Mouse (Mus musculus) adrenal gland, adult 18-20 months (tissue): Measurements from ENCODE around the gene Znhit1. TPM values are rescaled to one million over a fixed set of nuclear protein-coding genes. Genes with fewer than 3 reads are reported as not detected.

Source experiments
- DNase-seq, 2 experiments: peaks; one replicate each; pipeline ENCODE4 v3.0.0; 2021 to 2022; ENCODE audit warnings: low spot score in 2 of 2
- long read RNA-seq, 2 experiments: library from polyadenylated mRNA; stranded (forward); transcript quantifications; one replicate each; pipeline ENCODE4 v2.0.0; 2021
- total RNA-seq, 2 experiments: library from RNA; stranded (reverse); gene quantifications; 1 replicate in 1 of 2; 2 replicates in 1 of 2; pipeline ENCODE4 v1.2.3; 2021

Znhit1 gene
- 10 to 100 TPM; 87.2 to 93.5 TPM for total RNA-seq
- long read RNA-seq, experiment 1, transcript Znhit1-206 (5 exons, 1,208 nt), result major isoform, 9 of 15 reads
- long read RNA-seq, experiment 1, partial matches to known transcripts, result 2 of 15 reads
- long read RNA-seq, experiment 1, other reads (novel, unspliced or antisense), result 3 of 15 reads
- long read RNA-seq, experiment 2, transcript Znhit1-202 (5 exons, 740 nt), result minor isoform, 13 of 47 reads
- long read RNA-seq, experiment 2, transcript Znhit1-206 (5 exons, 1,208 nt), result major isoform, 23 of 47 reads
- long read RNA-seq, experiment 2, partial matches to known transcripts, result 10 of 47 reads
- long read RNA-seq, experiment 2, other reads (novel, unspliced or antisense), result 1 of 47 reads

DNA sequence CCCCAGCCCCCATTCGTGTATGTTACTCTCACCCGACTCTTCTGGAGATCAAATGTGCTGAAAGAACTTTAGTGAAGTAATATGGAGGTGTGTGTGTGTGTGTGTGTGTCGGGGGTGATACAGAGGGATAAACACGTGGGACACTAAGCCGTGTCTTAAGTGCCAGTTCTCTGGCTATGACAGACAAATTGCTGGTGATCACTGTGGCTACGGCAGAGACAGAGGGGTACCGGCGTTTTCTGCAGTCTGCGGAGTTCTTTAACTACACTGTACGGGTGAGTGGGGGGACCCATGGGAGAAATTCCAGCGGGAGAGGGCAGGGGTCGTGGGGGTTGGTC is at the start of gene Znhit1:
Znhit1 (minus strand) TSS at position 88 of the 338 bp plus-strand sequence.
- DNase-seq, result no peak

DNA sequence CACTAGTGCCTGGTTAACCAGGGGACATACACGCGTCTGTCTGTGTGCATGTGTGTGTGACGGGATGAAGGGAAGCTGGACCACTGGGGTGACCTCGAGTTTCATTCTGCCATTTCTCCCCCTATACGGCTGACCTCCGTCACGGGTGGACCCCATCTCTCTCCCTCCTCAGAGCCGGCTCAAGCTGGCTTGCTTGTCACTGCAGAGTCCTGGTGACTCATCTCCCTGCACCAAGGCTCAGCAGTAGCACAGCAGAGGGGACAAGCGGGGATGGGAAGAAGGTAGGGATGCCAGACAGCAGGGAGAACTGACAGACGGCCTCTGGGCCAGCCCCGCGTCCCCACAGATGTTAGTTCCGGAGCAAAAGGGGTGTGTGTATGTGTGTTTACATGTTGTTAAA is 48.4 kb upstream of the Znhit1 start:
- DNase-seq, result no peak

DNA sequence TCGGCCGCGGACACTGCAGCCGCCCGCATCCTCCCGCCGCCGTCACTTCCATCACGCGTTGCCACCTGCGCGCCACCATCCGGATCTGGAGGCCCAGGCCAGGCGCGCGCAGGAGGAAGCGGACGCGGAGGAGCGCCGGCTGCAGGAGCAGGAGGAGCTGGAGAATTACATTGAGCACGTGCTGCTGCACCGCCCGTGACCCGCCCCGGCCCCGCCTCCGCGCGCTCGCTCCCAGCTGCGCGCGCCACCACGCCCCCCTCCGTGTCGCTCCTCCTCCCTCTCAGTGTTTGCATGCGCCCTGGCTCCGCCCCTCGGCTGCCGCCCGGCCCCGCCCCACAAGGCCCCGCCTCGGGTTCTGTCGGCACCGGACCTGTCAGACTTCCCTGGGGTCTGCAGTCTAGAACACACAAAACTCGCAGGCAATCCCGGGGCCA is 44.8 kb upstream of the Znhit1 start:
- DNase-seq, result peak; percentile 88 to 94

DNA sequence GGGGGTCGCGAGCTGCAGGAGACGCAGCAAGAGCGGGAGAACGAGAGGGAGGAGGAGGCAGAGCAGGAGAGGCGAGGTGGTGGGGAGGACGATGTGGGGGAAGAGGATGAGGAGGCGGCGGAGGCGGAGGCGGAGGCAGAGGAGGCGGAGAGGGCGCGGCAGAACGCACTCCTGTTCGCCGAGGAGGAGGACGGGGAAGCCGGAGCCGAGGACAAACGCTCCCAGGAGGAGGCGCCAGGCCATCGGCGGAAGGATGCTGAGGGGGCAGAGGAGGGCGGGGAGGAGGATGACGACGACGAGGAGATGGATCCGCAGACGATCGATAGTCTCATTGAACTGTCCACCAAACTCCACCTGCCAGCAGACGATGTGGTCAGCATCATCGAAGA is 44.2 kb upstream of the Znhit1 start:
- no peak for DNase-seq

DNA sequence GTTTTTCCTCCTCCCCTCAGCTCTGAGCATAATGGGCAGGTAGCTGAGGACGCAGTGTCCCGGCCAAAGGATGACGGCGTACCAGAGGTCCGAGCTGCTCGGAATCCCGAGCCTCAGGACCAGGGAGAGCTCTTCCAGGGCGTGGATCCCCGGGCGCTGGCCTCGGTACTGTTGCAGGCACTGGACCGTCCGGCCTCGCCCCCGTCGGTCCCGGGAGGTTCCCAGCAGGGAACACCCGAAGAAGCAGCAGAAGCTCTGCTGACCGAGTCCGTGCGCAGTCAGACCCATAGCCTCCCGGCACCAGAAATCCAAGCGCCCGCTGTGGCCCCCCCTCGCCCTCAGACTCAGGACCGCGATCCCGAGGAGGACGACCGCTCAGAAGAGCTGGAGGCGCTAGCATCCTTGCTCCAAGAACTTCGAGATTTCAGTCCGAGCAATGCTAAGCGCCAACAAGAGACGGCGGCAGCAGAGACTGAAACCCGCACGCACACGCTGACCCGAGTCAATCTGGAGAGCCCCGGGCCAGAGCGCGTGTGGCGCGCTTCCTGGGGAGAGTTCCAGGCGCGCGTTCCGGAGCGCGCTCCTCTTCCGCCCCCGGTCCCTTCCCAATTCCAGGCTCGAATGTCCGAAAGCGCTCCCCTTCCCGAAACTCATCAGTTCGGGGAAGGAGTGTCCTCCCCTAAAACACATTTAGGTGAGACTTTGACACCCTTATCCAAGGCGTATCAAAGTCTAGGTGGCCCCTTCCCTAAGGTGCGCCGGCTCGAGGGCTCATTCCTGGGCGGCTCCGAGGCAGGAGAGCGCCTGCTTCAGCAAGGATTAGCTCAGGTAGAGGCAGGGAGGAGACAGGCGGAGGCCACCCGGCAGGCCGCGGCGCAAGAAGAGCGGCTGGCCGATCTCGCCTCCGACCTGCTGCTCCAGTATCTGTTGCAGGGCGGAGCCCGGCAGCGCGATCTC is 43.5 kb upstream of the Znhit1 start:
- DNase-seq, result peak; percentile 37 to 39

DNA sequence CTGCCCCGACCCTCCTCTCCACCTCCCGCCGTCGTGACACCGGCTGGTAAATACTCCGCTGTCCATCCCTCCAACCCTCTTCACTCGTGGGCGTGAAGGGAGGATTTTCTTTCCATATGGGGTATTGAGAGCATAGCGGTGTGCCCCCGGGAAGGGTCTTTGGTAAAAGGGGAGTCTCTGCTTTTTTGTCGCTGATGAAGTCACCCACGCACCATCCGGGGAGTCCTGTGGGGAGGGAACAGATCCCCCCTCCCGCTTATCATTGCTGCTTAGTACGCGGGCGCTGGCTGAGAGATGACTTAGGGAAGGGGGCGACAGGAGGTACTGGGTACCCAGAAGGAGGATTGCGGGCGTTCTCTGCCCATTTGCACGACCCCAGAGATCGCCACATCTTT is 42.6 kb upstream of the Znhit1 start:
- DNase-seq, result no peak

DNA sequence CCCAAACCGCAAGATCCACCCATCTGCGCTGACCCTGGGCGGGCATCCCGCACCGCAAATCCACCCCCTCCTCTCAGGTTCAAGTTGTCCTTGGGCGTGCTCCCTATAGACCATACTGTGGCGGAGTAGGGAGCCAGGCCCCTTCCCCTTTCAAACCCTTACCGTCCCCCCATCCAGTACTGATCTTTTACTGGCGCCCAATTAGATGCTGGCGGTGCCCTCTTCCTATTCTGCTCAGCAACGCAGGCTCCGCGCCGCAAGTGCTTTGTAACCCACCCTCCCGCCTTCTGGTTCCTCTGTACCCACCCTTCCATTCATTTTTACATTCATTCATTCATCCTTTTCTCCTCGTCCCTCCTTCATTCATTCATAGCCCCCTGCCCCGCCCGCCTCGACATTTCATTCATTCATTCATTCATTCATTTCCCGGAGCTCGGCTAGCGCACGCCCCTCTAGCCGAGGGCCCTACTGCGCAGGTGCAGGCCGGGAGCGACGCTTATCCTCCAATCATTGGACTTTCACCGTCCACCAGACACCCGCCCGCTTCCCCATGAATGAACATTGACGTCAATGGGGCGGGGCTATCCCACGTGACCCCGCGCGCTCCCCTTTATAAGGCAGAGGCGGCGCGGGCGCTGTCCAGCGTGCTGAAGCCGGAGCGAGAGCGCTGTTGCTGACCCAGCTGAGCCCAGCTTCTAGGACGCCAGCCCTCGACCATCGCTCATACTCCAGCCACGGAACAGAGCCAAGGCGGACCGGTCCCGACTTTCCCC is 42.0 kb upstream of the Znhit1 start:
- DNase-seq, result peak; percentile 98

DNA sequence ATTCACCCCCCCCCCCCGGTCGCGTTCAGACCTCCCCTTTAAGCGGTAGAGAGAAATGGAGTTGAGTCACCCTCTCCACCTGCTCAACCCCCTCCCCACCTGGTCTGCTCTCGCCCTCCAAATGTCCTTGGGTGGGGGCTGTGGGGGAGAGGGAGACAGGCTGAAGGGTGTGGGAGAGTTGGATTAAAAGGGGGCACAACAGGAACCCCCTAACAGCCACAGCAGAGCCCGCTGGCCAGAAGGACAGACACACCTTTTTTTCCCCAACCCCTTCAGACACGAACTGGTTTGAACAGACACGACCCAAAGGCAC is 41.4 kb upstream of the Znhit1 start:
- no peak for DNase-seq

DNA sequence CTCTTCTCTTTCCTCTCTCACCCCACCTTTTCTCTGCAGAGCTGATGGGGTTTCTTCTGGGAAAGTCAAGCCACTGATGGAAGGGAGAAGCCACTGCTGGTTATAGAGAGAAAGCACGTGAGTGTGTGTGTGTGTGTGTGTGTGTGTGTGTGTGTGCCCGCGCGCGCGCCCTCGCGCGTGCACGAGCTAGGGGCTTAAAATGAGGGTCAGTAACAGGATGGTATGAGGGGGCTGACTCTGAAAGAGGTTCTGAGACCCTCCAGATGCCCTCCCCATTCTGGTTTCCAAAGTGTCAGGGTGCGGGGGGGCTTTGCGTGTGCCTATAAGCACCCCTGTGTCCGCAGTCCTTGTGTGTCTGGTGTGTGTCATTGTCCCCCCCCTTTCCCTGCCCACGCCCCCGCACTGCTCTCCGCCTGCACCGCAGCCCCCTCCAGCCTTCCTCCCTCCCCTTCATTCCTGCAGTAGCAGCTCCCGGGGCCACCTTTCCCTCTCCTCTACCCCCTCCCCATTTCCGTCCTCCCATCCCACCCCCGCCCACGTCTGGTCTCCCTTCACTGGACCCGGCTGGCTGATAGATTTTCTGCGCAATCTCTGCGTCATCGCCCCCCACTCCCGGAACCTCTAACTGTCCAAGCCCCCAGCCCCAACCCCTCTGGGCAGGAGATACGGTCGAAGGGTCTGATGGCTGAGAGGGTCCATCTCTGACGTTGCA is 40.9 kb upstream of the Znhit1 start:
- DNase-seq, result no peak

DNA sequence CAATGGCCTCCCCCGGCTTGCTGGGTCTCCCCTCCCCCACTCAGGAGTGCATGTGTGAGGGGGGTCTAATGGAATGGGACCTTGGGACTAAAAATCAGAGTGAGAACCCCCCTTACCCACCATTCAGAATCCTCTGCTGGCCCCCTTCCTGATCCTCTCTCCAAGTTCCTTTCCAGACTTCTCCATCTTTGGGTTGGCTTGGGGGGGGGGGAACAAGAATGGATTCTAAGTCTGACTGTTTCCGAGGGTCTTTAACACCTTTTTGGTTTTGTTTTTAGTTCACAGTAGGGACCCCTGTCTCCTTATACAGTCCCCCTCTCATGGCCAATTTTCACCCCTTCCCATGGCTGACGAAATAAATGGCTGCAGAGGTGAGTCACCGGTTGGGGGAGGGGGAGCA is 38.3 kb upstream of the Znhit1 start, which contains the start of gene Vgf:
Vgf (plus strand) TSS at position 301 of the 400 bp plus-strand sequence.
- DNase-seq, result no peak

DNA sequence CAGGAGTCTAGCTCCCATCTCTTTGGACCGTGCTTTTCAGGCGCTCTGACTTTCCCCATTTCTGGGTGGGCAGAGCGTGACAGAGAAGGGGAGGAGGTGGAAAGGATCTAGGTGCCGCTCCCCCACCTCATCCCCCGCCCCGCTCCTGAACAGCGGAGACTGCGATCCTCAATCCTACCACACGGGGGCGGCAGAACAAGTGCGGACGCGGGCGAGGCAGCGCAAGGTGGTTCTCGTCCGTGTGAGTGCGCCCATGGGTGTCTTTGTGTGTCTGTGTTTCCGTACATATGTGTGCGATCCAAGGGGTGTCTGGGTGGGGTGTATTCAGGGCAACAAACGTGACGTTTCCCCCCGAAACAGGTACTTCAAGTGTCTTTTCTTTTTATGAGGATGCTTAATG is 37.3 kb upstream of the Znhit1 start:
- DNase-seq, result peak; percentile 85 to 87

DNA sequence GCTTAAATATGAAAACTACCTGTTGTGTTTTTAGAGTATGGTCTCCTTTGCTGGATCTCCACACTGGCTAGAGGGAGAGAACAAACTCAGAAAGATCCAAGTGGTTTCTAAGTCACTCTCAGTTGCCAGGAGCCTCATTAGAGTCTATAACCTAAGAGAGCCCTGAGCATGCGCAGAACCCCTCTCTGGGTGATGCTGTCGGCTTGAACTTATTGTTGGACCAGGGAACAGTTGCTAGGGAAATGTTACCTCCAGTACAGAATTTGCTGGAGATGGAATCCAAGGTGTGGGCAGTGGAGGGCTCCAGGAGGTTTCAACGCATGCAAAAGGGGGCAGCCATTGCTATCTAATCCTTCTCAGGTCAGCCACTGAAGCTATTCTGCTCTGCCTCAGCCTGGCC is 36.5 kb upstream of the Znhit1 start:
- DNase-seq, result no peak

DNA sequence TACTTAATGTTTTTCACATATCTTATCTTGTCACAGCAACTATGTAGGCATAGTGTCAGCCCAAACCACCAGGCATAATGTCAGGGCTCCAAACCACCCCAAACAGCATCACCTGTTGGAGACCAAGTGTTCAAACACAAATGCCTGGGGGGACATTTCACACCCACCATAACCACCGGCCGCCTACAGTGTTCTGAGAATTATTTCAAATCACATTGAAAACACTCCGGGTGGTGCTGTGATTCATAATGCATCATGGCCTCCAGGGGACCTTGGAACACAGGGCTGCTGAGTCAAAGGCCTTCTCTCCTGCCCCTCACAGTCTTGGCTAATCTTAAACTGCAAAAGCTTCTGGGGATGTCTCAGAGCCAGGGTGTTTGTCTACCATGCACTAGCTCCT is 28.1 kb upstream of the Znhit1 start:
- peak in 1 of 2 experiments; percentile 42 for DNase-seq

DNA sequence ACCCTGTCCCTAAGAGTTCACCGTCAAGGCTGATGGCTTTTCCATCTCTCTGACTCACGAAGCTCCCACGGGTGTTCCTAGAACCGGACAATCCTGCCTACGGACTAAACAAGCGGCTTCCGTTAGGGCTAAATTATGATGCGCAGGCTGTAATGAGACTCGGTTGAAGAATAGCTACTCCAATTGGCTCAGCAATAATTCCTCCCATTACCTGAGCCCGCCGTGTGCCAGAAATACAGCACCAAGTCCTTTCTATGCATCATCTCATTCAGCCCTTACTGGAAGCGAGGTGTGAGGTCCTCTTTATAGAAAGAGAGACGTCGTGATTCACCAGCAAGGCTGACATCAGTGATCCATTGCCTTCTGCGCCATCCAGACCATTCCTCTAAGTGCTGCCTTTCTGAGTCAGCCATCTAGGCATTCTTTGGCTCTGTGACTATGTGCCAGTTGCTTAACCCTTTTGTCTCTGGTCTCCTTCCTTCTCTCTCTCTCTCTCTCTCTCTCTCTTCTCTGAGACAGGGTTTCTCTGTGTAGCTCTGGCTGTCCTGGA is 24.7 kb upstream of the Znhit1 start:
- peak in 1 of 2 experiments; percentile 39 for DNase-seq

DNA sequence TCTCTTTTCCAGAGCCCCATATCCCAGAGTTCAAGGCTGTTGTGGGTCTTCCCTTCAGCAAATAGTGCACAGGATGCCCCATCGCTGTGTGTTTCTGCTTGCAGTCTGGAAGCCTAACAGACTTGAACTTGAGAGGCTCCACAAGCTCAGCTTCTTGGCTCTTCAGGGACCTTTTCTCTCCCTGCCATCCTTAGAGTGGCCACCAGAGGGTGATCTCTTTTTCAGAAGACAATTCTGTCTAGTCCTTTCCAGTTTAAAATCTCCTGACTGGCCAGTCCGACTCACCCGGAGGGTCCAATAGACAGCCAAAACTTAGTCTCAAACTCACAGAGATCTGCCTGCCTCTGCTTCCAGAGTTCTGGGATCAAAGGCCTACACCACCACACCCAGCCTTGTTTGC is 22.2 kb upstream of the Znhit1 start:
- peak; percentile 45 to 60 for DNase-seq

DNA sequence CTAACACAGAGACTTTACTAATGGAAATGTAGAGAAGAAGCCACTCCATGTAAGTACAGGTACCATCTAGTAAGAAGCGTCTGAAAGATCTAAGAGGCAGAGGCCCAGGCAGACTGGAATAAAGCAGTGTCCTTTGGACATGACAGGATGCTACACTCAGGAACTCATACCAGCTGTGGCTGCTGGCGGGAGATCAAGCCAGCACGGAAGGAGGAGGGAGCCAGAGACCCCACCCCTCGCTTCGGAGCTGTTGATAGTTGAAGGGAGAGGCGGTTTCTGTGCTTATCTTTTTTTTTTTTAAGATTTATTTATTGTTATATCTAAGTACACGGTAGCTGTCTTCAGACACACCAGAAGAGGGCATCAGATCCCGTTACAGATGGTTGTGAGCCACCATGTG is 19.5 kb upstream of the Znhit1 start:
- DNase-seq, result no peak

DNA sequence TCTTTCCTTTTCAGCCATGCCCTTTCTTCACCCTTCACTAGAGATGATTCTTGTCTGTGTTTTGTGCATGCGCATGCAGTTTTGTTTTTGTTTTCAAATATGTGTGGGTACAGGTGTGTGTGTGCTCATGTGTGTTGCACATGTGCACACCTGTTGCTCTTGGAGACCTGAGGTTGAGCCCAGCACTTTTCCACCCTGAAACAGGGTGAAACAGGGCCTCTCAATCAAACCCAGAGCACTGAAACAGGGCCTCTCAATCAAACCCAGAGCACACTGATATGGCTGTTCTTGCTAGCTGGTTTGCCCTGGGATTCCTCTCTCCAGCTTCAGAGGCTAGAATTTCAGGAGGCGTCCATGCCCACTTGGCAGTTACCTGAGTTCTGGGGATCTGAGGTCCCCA is 12.8 kb upstream of the Znhit1 start:
- no peak for DNase-seq

DNA sequence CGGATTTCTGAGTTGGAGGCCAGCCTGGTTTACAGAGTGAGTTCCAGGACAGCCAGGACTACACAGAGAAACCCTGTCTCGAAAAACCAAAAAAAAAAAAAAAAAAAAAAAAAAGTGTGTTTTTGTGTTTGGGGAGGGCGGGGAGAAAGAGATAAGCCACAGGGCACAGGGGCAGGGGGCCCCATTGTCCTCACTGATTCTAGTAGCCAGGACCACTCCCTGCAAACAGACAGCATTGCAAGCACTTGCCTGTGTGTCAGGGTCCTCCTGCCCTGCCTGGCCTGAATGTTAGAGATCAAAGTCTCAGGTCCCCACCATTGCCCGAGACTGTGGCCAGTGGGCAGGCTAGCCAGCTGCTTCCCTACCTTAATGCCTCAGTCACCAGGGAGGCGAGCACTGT is 11.6 kb upstream of the Znhit1 start:
- DNase-seq, result no peak

DNA sequence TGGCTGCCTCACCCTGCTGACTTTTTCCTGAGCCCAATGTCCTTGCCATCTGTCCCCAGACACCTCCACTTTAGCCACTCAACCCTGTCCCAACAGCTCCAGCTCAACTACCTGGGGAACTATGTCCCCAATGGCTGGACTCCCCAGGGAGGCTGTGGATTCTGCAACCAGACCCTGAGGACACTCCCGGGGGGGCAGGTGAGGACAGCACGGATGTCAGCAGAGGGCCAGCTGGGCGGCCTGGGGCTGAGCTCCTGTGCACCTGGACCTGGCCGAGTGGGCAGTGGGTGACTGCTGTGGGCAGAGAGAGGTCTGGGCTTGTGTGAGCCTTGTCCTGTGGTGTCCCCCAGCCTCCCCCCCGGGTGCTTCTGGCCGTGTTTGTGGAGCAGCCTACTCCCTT is 2.0 kb upstream of the Znhit1 start:
- DNase-seq, result no peak

DNA sequence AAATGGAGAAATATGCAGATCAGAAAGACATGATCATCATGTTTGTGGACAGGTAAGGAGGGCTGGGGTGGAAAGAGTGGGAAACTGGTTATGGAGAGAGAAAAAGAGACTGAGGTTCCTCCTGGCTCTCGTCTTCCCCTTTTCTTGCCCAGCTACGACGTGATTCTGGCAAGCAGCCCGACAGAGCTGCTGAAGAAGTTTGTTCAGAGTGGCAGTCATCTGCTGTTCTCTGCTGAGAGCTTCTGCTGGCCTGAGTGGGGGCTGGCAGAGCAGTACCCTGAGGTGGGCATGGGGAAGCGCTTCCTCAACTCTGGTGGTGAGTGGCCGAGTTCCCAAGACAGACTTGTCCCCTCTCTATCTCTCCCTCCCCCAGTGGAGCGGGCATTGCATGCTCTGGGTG is 599 bp upstream of the Znhit1 start:
- no peak for DNase-seq
